Comparison of ENCODE assay signal across 12 mouse cellular contexts in genomic region chr10:79937775-79938526, GRCm38 (mm10). TPM values are rescaled to one million over a fixed set of nuclear protein-coding genes. Genes with fewer than 3 reads are reported as not detected.
DNase-seq lines count a peak whose midpoint lies in the region; ATAC-seq and TF ChIP-seq lines count a peak whose summit lies in the region.
"Had no signal": no experiment of that assay in that cellular context is flagged by ENCODE, and none has a peak within 500 bp of the region (broad histone marks: within the 10 kb centered on the region; RNA-seq: fewer than 3 reads in every experiment).

No protein-coding gene starts in this region.

- 0 out of 2 replicates have a peak, but pooled peaks have one; percentile 22 for ATAC-seq in erythroid progenitor cell, adult 5-6 weeks (replicated peaks; ENCODE audit: low FRiP score, poor library complexity, severe bottlenecking)
- peak; percentile 72 for ATAC-seq in kidney, postnatal 0 days (replicated peaks; ENCODE audit: low FRiP score, low read depth)
- ATAC-seq in megakaryocyte progenitor cell, adult 5-6 weeks (replicated peaks; ENCODE audit: poor library complexity), result 0 out of 2 replicates have a peak, but pooled peaks have one; percentile 15

- H3K27me3 ChIP-seq in liver, adult 2 months (ENCODE audit: control insufficient read depth, insufficient read depth, low read length), result no peaks in the 10 kb centered on the region
- H3K27me3 ChIP-seq in kidney, postnatal 0 days (ENCODE audit: insufficient read depth, low read length), result no peaks in the 10 kb centered on the region
- H3K27me3 ChIP-seq: embryonic facial prominence, embryonic 15.5 days; midbrain, embryonic 12.5 days had no signal

- H3K9me3 ChIP-seq in kidney, postnatal 0 days (replicated peaks; ENCODE audit: low read length), result no peaks in the 10 kb centered on the region
- H3K9me3 ChIP-seq: embryonic facial prominence, embryonic 15.5 days; midbrain, embryonic 12.5 days had no signal

- H3K79me2 ChIP-seq in liver, adult 2 months (ENCODE audit: control insufficient read depth, insufficient read depth, low read length), result no peaks in the 10 kb centered on the region; the same call in 1 of the 2 replicates

- peaks cover 31% of the 10 kb centered on the region for H3K4me1 ChIP-seq in liver, adult 2 months (ENCODE audit: control insufficient read depth, insufficient read depth, low read length)
- H3K4me1 ChIP-seq in kidney, postnatal 0 days (replicated peaks; ENCODE audit: insufficient read depth, low read length), result peaks cover 57% of the 10 kb centered on the region

- no peak for TF ChIP-seq POLR2A in liver, adult 2 months (IDR thresholded peaks at IDR 0.05; ENCODE audit: extremely low read depth, insufficient read depth, low read length)

- H3K36me3 ChIP-seq in liver, adult 2 months (ENCODE audit: control insufficient read depth, insufficient read depth, low read length), result no peaks in the 10 kb centered on the region
- peaks cover 4% of the 10 kb centered on the region; the same call in 1 of the 2 replicates for H3K36me3 ChIP-seq in kidney, postnatal 0 days (ENCODE audit: insufficient read depth, low read length)

- TF ChIP-seq CTCF in liver, adult 2 months (IDR thresholded peaks at IDR 0.05; ENCODE audit: low read depth, low read length), result no peak
- TF ChIP-seq CTCF in kidney, postnatal 0 days (IDR thresholded peaks at IDR 0.05; ENCODE audit: low read depth), result 0 out of 2 replicates have a peak, but pooled peaks have one; percentile 2

- no peak overlapping the region for H3K9ac ChIP-seq in liver, adult 2 months (ENCODE audit: low read depth, low read length)
- no peak overlapping the region for H3K9ac ChIP-seq in kidney, postnatal 0 days (ENCODE audit: low read depth, low read length)
- H3K9ac ChIP-seq: embryonic facial prominence, embryonic 15.5 days; midbrain, embryonic 12.5 days had no signal

- no peak overlapping the region for H3K27ac ChIP-seq in liver, adult 2 months (replicated peaks; ENCODE audit: insufficient read depth, low read depth, low read length)
- peak overlapping the region; percentile 90 for H3K27ac ChIP-seq in kidney, postnatal 0 days
- H3K27ac ChIP-seq: midbrain, embryonic 12.5 days had no signal

- DNase-seq in liver, adult 2 months (ENCODE audit: extremely low read depth, low read depth, low spot score), result peak; percentile 74
- no peak for DNase-seq in liver
- DNase-seq in kidney, postnatal 0 days (ENCODE audit: low spot score), result no peak
- DNase-seq in frontal cortex, postnatal 36 days (ENCODE audit: low spot score in 2 of 2), result no peak
- no peak for DNase-seq in thymus, adult 18-20 months

- no peak overlapping the region for H3K4me2 ChIP-seq in kidney, postnatal 0 days (ENCODE audit: low read length)
- H3K4me2 ChIP-seq: midbrain, embryonic 12.5 days had no signal

- 48% methylated on average over 11 of the region's 11 CpGs for WGBS in liver, adult 2 months
- whole genome bisulfite sequencing in kidney, postnatal 0 days, result 53% methylated on average over 11 of the region's 11 CpGs

- H3K4me3 ChIP-seq in liver, adult 2 months (ENCODE audit: insufficient read depth, low read depth, low read length), result no peak overlapping the region
- H3K4me3 ChIP-seq in kidney, postnatal 0 days (replicated peaks; ENCODE audit: low read depth, low read length), result no peak overlapping the region
- H3K4me3 ChIP-seq: embryonic facial prominence, embryonic 15.5 days had no signal

RNA-seq across cellular contexts. Expression of gene Arid3a, which starts 11.1 kb away (rescaled TPM):
- 0.37 and 0.74 TPM in 2 replicates for total RNA-seq in liver, adult 2 months (2014; rRNA removed)
- polyA plus RNA-seq in liver, adult 2 months (2012; rRNA removed), result 0.69 and 1.7 TPM in 2 replicates
- 4.2 and 9.7 TPM in 2 replicates for total RNA-seq in erythroid progenitor cell, adult 5-6 weeks (2015; ENCODE audit: low replicate concordance)
- total RNA-seq in erythroid progenitor cell, adult 5-6 weeks (2017; ENCODE audit: low replicate concordance), result 4.8 and 8.6 TPM in 2 replicates
- polyA plus RNA-seq in kidney, postnatal 0 days (2015; fragmentation: Nextera tagmentation; extraction: Ambion mirVana), result 4.1 and 4.5 TPM in 2 replicates
- 19.9 and 21.6 TPM in 2 replicates for total RNA-seq in megakaryocyte progenitor cell, adult 5-6 weeks (2015)
- total RNA-seq in megakaryocyte progenitor cell, adult 5-6 weeks (2017), result 31.0 and 32.2 TPM in 2 replicates

RNA-seq across cellular contexts. Expression of gene R3hdm4, which starts 16.9 kb away (rescaled TPM):
- 12.4 and 15.5 TPM in 2 replicates for total RNA-seq in liver, adult 2 months (2014; rRNA removed)
- 78.8 and 80.0 TPM in 2 replicates for polyA plus RNA-seq in liver, adult 2 months (2012; rRNA removed)
- 60.2 and 65.4 TPM in 2 replicates for total RNA-seq in erythroid progenitor cell, adult 5-6 weeks (2015; ENCODE audit: low replicate concordance)
- 37.4 and 45.8 TPM in 2 replicates for total RNA-seq in erythroid progenitor cell, adult 5-6 weeks (2017; ENCODE audit: low replicate concordance)
- 120 and 137 TPM in 2 replicates for polyA plus RNA-seq in kidney, postnatal 0 days (2015; fragmentation: Nextera tagmentation; extraction: Ambion mirVana)
- total RNA-seq in megakaryocyte progenitor cell, adult 5-6 weeks (2015), result 72.3 and 78.7 TPM in 2 replicates
- total RNA-seq in megakaryocyte progenitor cell, adult 5-6 weeks (2017), result 35.1 and 50.7 TPM in 2 replicates

RNA-seq across cellular contexts. Expression of gene Kiss1r, which starts 21.2 kb away (rescaled TPM):
- total RNA-seq in liver, adult 2 months (2014; rRNA removed), result 0.18 and 0.60 TPM in 2 replicates
- polyA plus RNA-seq in liver, adult 2 months (2012; rRNA removed), result 1.5 and 1.9 TPM in 2 replicates
- total RNA-seq in erythroid progenitor cell, adult 5-6 weeks (2015; ENCODE audit: low replicate concordance), result not detected in 2 replicates
- total RNA-seq in erythroid progenitor cell, adult 5-6 weeks (2017; ENCODE audit: low replicate concordance), result not detected in 2 replicates
- 1.6 and 1.8 TPM in 2 replicates for polyA plus RNA-seq in kidney, postnatal 0 days (2015; fragmentation: Nextera tagmentation; extraction: Ambion mirVana)
- 0.15 TPM in 2 replicates for total RNA-seq in megakaryocyte progenitor cell, adult 5-6 weeks (2015)
- 0.25 and 1.3 TPM in 2 replicates for total RNA-seq in megakaryocyte progenitor cell, adult 5-6 weeks (2017)

RNA-seq across cellular contexts. Expression of gene Wdr18, which starts 22.0 kb away (rescaled TPM):
- total RNA-seq in liver, adult 2 months (2014; rRNA removed), result 24.8 TPM in 2 replicates
- polyA plus RNA-seq in liver, adult 2 months (2012; rRNA removed), result 59.8 and 63.3 TPM in 2 replicates
- total RNA-seq in erythroid progenitor cell, adult 5-6 weeks (2015; ENCODE audit: low replicate concordance), result 4.0 and 10.1 TPM in 2 replicates
- 0.98 and 4.6 TPM in 2 replicates for total RNA-seq in erythroid progenitor cell, adult 5-6 weeks (2017; ENCODE audit: low replicate concordance)
- polyA plus RNA-seq in kidney, postnatal 0 days (2015; fragmentation: Nextera tagmentation; extraction: Ambion mirVana), result 78.9 and 81.9 TPM in 2 replicates
- 36.8 and 57.4 TPM in 2 replicates for total RNA-seq in megakaryocyte progenitor cell, adult 5-6 weeks (2015)
- total RNA-seq in megakaryocyte progenitor cell, adult 5-6 weeks (2017), result 24.6 and 29.7 TPM in 2 replicates

RNA-seq across cellular contexts. Expression of gene Gm26602, which starts 27.3 kb away (rescaled TPM):
- not detected in 2 replicates for total RNA-seq in liver, adult 2 months (2014; rRNA removed)
- polyA plus RNA-seq in liver, adult 2 months (2012; rRNA removed), result not detected in 2 replicates
- total RNA-seq in erythroid progenitor cell, adult 5-6 weeks (2015; ENCODE audit: low replicate concordance), result not detected in 2 replicates
- 22.8 TPM in 1 of 2 replicates, not detected in the other for total RNA-seq in erythroid progenitor cell, adult 5-6 weeks (2017; ENCODE audit: low replicate concordance)
- 4.8 and 21.6 TPM in 2 replicates for polyA plus RNA-seq in kidney, postnatal 0 days (2015; fragmentation: Nextera tagmentation; extraction: Ambion mirVana)
- not detected in 2 replicates for total RNA-seq in megakaryocyte progenitor cell, adult 5-6 weeks (2015)
- total RNA-seq in megakaryocyte progenitor cell, adult 5-6 weeks (2017), result not detected in 2 replicates
- total RNA-seq: adrenal gland, adult 2 months; gastrocnemius, adult 18-20 months; left cerebral cortex, postnatal 25 days had no signal
- polyA plus RNA-seq: adrenal gland, adult 2 months had no signal

Comparison
In these comparisons a context has a peak if more than half of its experiments do, and no peak if none do; other contexts are left out.
1. ATAC-seq: peak in every context shown above with its lines; median percentile 72 in kidney, postnatal 0 days; 22 in erythroid progenitor cell, adult 5-6 weeks; 15 in megakaryocyte progenitor cell, adult 5-6 weeks.